Mouse (Mus musculus) C2C12 (cell line): ENCODE results near the gene Foxa3. TPM values are rescaled to one million over a fixed set of nuclear protein-coding genes. Genes with fewer than 3 reads are reported as not detected.

Experiments used
- H3K27me3 ChIP-seq: one replicate; pipeline ENCODE4 v1.6.1; 2011; ENCODE audit not compliant: control insufficient read depth, insufficient read depth, insufficient read length
- H3K36me3 ChIP-seq: one replicate; pipeline ENCODE4 v1.6.1; 2011; ENCODE audit not compliant: control insufficient read depth, insufficient read depth
- H3K4me3 ChIP-seq: one replicate; pipeline ENCODE4 v1.5.1; 2011; ENCODE audit warnings: mild to moderate bottlenecking, control low read depth; ENCODE audit not compliant: poor library complexity, insufficient read depth, severe bottlenecking
- H3K79me2 ChIP-seq: one replicate; pipeline ENCODE4 v1.6.1; 2011; ENCODE audit not compliant: control insufficient read depth, insufficient read depth
- H3K79me3 ChIP-seq: one replicate; pipeline ENCODE4 v1.6.1; 2011; ENCODE audit warnings: low read depth, control low read depth
- H3ac ChIP-seq: one replicate; pipeline ENCODE3; 2011; ENCODE audit warnings: low read depth; ENCODE audit not compliant: control insufficient read depth, insufficient read length
- CEBPB ChIP-seq: IDR thresholded peaks from one replicate; pipeline ENCODE4 v1.6.1; 2011; ENCODE audit warnings: low read depth, mild to moderate bottlenecking, control low read depth, moderate library complexity
- CTCF ChIP-seq: IDR thresholded peaks from one replicate; pipeline ENCODE4 v1.5.1; 2011; ENCODE audit not compliant: control insufficient read depth, insufficient read depth, insufficient read length
- FOSL1 ChIP-seq: IDR thresholded peaks from one replicate; pipeline ENCODE4 v1.8.0; 2011; ENCODE audit warnings: mild to moderate bottlenecking, low read length; ENCODE audit not compliant: poor library complexity, insufficient read depth, severe bottlenecking
- MAX ChIP-seq: IDR thresholded peaks from one replicate; pipeline ENCODE4 v1.6.1; 2011; ENCODE audit warnings: mild to moderate bottlenecking, control low read depth
- MYOD1 ChIP-seq: IDR thresholded peaks from one replicate; pipeline ENCODE4 v1.6.1; 2011; ENCODE audit warnings: low read depth; ENCODE audit not compliant: control insufficient read depth, insufficient read length
- MYOG ChIP-seq: IDR thresholded peaks from one replicate; pipeline ENCODE4 v1.6.1; 2011; ENCODE audit not compliant: control insufficient read depth, insufficient read length; ENCODE audit errors: extremely low read depth
- USF1 ChIP-seq: IDR thresholded peaks from one replicate; pipeline ENCODE4 v1.6.1; 2011; ENCODE audit warnings: low read depth, mild to moderate bottlenecking, control low read depth, moderate library complexity
- polyA plus RNA-seq: library from polyadenylated mRNA; unstranded; fragments of >200 nt; fragmentation: generic; extraction: Trizol; gene quantifications from one replicate; pipeline ENCODE4 v1.2.1, GENCODE M21; 2012; ENCODE audit warnings: missing spikeins

Gene Foxa3
- polyA plus RNA-seq, 1 experiment, result 0.07 TPM

DNA sequence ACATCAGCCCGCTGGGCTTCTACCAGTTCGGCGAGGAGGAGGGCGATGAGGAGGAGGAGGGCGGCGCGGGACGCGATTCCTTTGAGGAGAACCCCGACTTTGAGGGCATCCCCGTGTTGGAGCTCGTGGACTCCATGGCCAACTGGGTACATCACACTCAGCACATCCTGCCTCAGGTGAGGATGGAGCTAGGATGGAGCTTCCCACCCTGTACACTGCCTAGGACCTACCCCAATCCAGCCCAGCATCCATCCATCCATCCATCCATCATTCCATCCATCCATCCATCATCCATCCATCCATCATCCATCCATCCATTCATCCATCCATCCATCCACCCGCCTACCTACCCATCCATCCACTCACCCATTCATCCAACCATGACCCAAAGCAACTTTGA, 42.6 kb upstream of the Foxa3 start:
- peaks cover 18% of the 10 kb centered on the region for H3K27me3 ChIP-seq
- no peak overlapping the region for H3K4me3 ChIP-seq
- H3K36me3 ChIP-seq, result no peaks in the 10 kb centered on the region
- no peaks in the 10 kb centered on the region for H3K79me2 ChIP-seq
- TF ChIP-seq USF1, result no peak
- no peak for TF ChIP-seq MAX
- no peak for TF ChIP-seq MYOD1
- TF ChIP-seq MYOG, result no peak
- TF ChIP-seq CTCF, result no peak
- no peak for TF ChIP-seq FOSL1
- no peak for TF ChIP-seq CEBPB
- no peak overlapping the region for H3ac ChIP-seq
- no peaks in the 10 kb centered on the region for H3K79me3 ChIP-seq

DNA sequence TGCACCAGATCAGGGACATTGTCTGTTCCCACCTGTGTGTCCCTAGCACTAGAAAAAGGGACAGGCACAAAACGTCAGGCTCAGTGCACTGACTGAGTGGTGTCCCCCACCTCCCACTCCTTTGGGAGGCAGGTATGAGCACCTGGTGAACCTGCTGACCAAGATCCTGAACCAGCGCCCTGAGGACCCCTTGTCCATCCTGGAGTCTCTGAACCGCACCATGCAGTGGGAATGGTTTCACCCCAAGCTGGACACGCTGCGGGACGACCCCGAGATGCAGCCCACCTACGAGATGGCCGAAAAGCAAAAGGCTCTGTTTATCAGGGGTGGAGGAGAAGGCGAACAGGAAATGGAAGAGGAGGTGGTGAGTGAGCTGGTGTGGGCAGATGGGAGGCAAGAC, 34.1 kb upstream of the Foxa3 start:
- TF ChIP-seq USF1, result no peak
- no peak for TF ChIP-seq MAX
- no peak for TF ChIP-seq FOSL1
- no peak for TF ChIP-seq MYOD1
- no peak for TF ChIP-seq CTCF
- TF ChIP-seq MYOG, result no peak
- Histone ChIP-seq H3ac (no peak overlapping the region), H3K4me3 (no peak overlapping the region), H3K79me3 (no peaks in the 10 kb centered on the region), H3K27me3 (no peaks in the 10 kb centered on the region), H3K79me2 (no peaks in the 10 kb centered on the region), H3K36me3 (no peaks in the 10 kb centered on the region)

DNA sequence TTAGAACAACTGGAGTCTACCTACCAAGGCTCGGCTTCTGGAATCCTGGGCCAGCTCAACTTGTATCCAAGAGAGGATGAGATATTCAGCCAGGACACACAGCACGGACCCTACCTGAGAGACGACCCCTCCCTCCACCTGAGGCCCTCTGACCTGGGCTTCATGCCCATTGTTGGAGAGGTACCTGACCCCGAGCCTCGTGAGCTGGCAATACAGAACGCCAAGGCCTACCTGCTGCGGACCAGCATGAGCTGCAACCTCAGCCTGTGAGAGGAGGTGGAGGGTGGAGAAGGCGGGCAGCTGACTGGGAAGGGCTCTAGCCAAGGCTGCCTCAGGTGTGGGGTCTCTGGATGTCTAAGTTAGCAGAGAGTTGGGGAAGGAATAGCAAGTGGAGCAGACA, 31.8 kb upstream of the Foxa3 start:
- no peak for TF ChIP-seq CTCF
- TF ChIP-seq MAX, result no peak
- TF ChIP-seq USF1, result no peak
- TF ChIP-seq FOSL1, result no peak
- TF ChIP-seq CEBPB, result no peak
- Histone ChIP-seq H3K27me3 (no peaks in the 10 kb centered on the region), H3ac (no peak overlapping the region), H3K79me3 (no peaks in the 10 kb centered on the region), H3K36me3 (peaks cover 7% of the 10 kb centered on the region), H3K79me2 (no peaks in the 10 kb centered on the region), H3K4me3 (no peak overlapping the region)

DNA sequence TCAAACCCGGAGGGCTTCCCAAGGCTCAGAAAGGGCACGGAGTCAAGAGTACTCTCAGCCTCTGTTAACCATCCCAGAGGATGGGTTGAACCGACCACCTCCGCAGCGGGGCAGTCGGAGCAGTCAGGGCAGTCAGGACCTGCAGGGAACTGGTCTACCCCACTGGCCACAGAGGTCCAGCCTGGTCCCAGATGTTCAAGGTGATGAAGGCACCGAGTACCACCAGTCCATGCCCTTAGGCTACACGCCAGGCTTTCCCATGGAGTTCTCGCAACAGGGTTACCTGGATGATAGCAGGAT, 31.4 kb upstream of the Foxa3 start:
- TF ChIP-seq CEBPB (no peak), USF1 (no peak), MYOD1 (no peak), MAX (no peak), FOSL1 (no peak), MYOG (no peak), CTCF (no peak)
- Histone ChIP-seq H3K27me3 (no peaks in the 10 kb centered on the region), H3K79me2 (no peaks in the 10 kb centered on the region), H3K79me3 (no peaks in the 10 kb centered on the region), H3ac (no peak overlapping the region), H3K36me3 (peaks cover 11% of the 10 kb centered on the region), H3K4me3 (no peak overlapping the region)

DNA sequence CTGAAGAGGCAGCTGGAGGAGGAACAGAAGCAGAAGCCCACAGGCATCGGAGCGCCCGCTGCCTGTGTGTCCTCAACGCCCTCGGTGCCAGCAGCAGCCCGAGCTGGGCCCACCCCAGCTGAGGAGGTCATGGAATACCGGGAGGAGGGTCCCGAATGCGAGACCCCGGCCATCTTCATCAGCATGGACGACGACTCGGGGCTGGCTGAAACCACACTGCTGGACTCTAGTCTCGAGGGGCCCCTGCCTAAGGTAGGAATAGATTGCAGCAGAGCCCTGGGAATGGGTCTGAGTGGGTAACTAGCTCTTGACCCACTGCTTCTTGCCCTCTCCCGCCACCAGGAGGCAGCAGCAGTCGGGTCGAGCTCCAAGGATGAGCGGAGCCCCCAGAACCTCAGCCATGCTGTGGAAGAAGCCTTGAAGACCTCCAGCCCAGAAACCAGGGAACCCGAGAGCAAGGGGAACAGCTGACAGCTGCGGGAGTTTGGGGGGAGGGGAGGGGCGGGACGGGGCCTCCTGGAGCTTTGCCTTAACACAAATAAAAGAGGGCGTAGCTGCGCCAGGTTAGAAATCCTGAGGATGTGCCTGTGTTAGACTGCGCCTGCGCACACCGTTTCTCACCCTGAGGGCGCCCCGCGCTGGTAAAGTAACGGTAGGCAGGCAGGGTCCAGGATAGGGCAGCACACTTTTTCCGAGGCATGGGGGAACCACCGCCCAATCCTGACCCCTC, 30.9 kb upstream of the Foxa3 start, which contains the start of gene Rsph6a:
Gene Rsph6a (plus strand): TSS at position 644 of the 730 bp plus-strand sequence.
- TF ChIP-seq CTCF (peak; percentile 17), MYOD1 (no peak)
- H3K79me3 ChIP-seq, result no peaks in the 10 kb centered on the region
- H3K36me3 ChIP-seq, result peaks cover 12% of the 10 kb centered on the region
- no peak within 1 kb of the TSS for H3K4me3 ChIP-seq
- H3ac ChIP-seq, result no peak within 1 kb of the TSS
- no peaks in the 10 kb centered on the region for H3K79me2 ChIP-seq
- H3K27me3 ChIP-seq, result no peaks in the 10 kb centered on the region

DNA sequence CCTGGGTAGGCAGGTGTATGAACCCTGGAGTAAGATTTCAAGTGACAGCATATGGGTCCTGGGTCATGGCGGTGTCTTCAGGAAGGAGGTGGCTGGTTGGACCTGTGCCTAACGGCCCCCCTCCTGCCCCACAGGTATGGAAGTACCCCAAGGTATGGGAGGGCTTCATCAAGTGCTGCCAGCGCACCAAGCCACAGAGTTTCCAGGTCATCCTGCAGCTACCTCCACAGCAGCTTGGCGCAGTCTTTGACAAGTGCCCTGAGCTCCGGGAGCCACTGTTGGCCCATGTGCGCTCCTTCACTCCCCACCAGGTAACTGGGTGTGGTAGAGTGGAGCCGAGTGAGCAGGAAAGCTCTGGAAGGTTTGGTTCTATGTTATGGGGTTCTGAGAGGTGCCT, 29.8 kb upstream of the Foxa3 start:
- H3K79me3 ChIP-seq, result no peaks in the 10 kb centered on the region
- TF ChIP-seq MAX (no peak), FOSL1 (no peak), CTCF (no peak), CEBPB (no peak), USF1 (no peak), MYOG (no peak), MYOD1 (no peak)
- no peaks in the 10 kb centered on the region for H3K27me3 ChIP-seq
- no peaks in the 10 kb centered on the region for H3K79me2 ChIP-seq
- peaks cover 14% of the 10 kb centered on the region for H3K36me3 ChIP-seq
- no peak overlapping the region for H3K4me3 ChIP-seq
- no peak overlapping the region for H3ac ChIP-seq
